Mouse (Mus musculus): Measurements from ENCODE around the gene Hist1h2bq. TPM values are rescaled to one million over a fixed set of nuclear protein-coding genes. Genes with fewer than 3 reads are reported as not detected.
"Not testable (repeated sequence)": the region's sequence is repeated elsewhere in the genome, so short reads cannot be mapped to it uniquely, and the experiment has no call there.

Gene Hist1h2bq
- total RNA-seq, 2 experiments from 2014 or later, result 35.4 to 36.4 TPM

GRCm38 (mm10) chr13:21795584-21795983 lies 14.4 kb downstream of the Hist1h2bq start:
- intact Hi-C loops (cut with DNase I), result no loop called here
- DNase-seq (ENCODE audit: low spot score), result no peak

- intact Hi-C loops (cut with DNase I), result no loop called here
- DNase-seq (ENCODE audit: low spot score), result no peak
Measured at GRCm38 (mm10) chr13:21790601-21791283, 19.3 kb downstream of the Hist1h2bq start.

GRCm38 (mm10) chr13:21789925-21790324 lies 20.1 kb downstream of the Hist1h2bq start:
- DNase-seq (ENCODE audit: low spot score), result no peak
- intact Hi-C loops (cut with DNase I), result no loop called here

- DNase-seq (ENCODE audit: low spot score), result no peak
- intact Hi-C loops (cut with DNase I), result no loop called here
Measured at GRCm38 (mm10) chr13:21787760-21788593, 22.0 kb downstream of the Hist1h2bq start.

GRCm38 (mm10) chr13:21786899-21787629 lies 22.9 kb downstream of the Hist1h2bq start, which contains the start of the genes Hist1h2an and Hist1h2bp:
Gene Hist1h2an, minus strand, starts transcription at chr13:21787218.
Gene Hist1h2bp, plus strand, starts transcription at chr13:21787461.
- intact Hi-C loops (cut with DNase I), result not testable (repeated sequence)
- peak; percentile 81 for DNase-seq (ENCODE audit: low spot score)

- intact Hi-C loops (cut with DNase I), result no loop called here
Measured at GRCm38 (mm10) chr13:21786189-21786898, 23.7 kb downstream of the Hist1h2bq start.

GRCm38 (mm10) chr13:21784311-21784710 lies 25.7 kb downstream of the Hist1h2bq start:
- DNase-seq (ENCODE audit: low spot score), result no peak
- intact Hi-C loops (cut with DNase I), result no loop called here

More at GRCm38 (mm10) chr13:21786189-21786898, 23.7 kb downstream of the Hist1h2bq start:
- DNase-seq (ENCODE audit: low spot score), result no peak

- intact Hi-C loops (cut with DNase I), result no loop called here
- no peak for DNase-seq (ENCODE audit: low spot score)
Measured at GRCm38 (mm10) chr13:21783734-21784161, 26.2 kb downstream of the Hist1h2bq start.

GRCm38 (mm10) chr13:21783255-21783617 lies 26.8 kb downstream of the Hist1h2bq start, which contains the start of gene Hist1h3i:
Gene Hist1h3i, minus strand, starts transcription at chr13:21783370.
- DNase-seq (ENCODE audit: low spot score), result peak; percentile 45
- intact Hi-C loops (cut with DNase I), result no loop called here

GRCm38 (mm10) chr13:21782361-21783254 lies 27.4 kb downstream of the Hist1h2bq start:
- intact Hi-C loops (cut with DNase I); DNase-seq (ENCODE audit: low spot score): not testable (repeated sequence)

- no peak for DNase-seq (ENCODE audit: low spot score)
- intact Hi-C loops (cut with DNase I), result no loop called here
Measured at GRCm38 (mm10) chr13:21781639-21782038, 28.4 kb downstream of the Hist1h2bq start.

GRCm38 (mm10) chr13:21781021-21781555 lies 28.9 kb downstream of the Hist1h2bq start:
- intact Hi-C loops (cut with DNase I), result no loop called here
- no peak for DNase-seq (ENCODE audit: low spot score)

GRCm38 (mm10) chr13:21779767-21780731 lies 29.9 kb downstream of the Hist1h2bq start, which contains the start of gene Hist1h1b:
Gene Hist1h1b, minus strand, starts transcription at chr13:21780625.
- DNase-seq (ENCODE audit: low spot score), result peak; percentile 31
- intact Hi-C loops (cut with DNase I), result no loop called here

- intact Hi-C loops (cut with DNase I), result no loop called here
- DNase-seq (ENCODE audit: low spot score), result peak; percentile 65
Measured at GRCm38 (mm10) chr13:21778814-21779766, 30.9 kb downstream of the Hist1h2bq start.
